In genomic region chr8:74872940-74873339, GRCm38 (mm10) we compare ENCODE assay signal across 16 mouse cellular contexts. TPM values are rescaled to one million over a fixed set of nuclear protein-coding genes. Genes with fewer than 3 reads are reported as not detected.
"Had no signal": no experiment of that assay in that cellular context is flagged by ENCODE, and none has a peak within 500 bp of the region (broad histone marks: within the 10 kb centered on the region; RNA-seq: fewer than 3 reads in every experiment).

Gene Isx, plus strand, starts transcription at chr8:74873173.

- H3K36me3 ChIP-seq: kidney, embryonic 15.5 days; liver, embryonic 13.5 days; lung, embryonic 15.5 days; midbrain, embryonic 15.5 days; neural tube, embryonic 12.5 days had no signal

- ATAC-seq: liver, postnatal 0 days; midbrain, embryonic 15.5 days had no signal

- H3K27me3 ChIP-seq: kidney, embryonic 15.5 days; liver, embryonic 13.5 days; lung, embryonic 15.5 days; megakaryocyte, embryonic 14.5 days; midbrain, embryonic 15.5 days; neural tube, embryonic 12.5 days had no signal

- H3K4me3 ChIP-seq: kidney, embryonic 15.5 days; liver, embryonic 13.5 days; lung, embryonic 15.5 days; megakaryocyte, embryonic 14.5 days; midbrain, embryonic 15.5 days; neural tube, embryonic 12.5 days had no signal

- H3K4me2 ChIP-seq: liver, embryonic 13.5 days; lung, embryonic 15.5 days; midbrain, embryonic 11.5 days; midbrain, embryonic 15.5 days; neural tube, embryonic 12.5 days had no signal

- H3K27ac ChIP-seq: kidney, embryonic 15.5 days; liver, embryonic 13.5 days; lung, embryonic 15.5 days; macrophage; midbrain, embryonic 15.5 days; neural tube, embryonic 12.5 days had no signal

- H3K9ac ChIP-seq: kidney, embryonic 15.5 days; liver, embryonic 13.5 days; liver, postnatal 0 days; lung, embryonic 15.5 days; midbrain, embryonic 15.5 days; neural tube, embryonic 12.5 days had no signal

- DNase-seq: kidney, adult 2 months; kidney, postnatal 14 days; liver; liver, embryonic 13.5 days; liver, postnatal 0 days; lung, postnatal 14 days; retina, postnatal 1 day; right cerebral cortex, postnatal 4 days; thymus, postnatal 14 days had no signal

- H3K4me1 ChIP-seq: kidney, embryonic 15.5 days; liver, embryonic 13.5 days; lung, embryonic 15.5 days; megakaryocyte, embryonic 14.5 days; midbrain, embryonic 15.5 days; neural tube, embryonic 12.5 days had no signal

- H3K9me3 ChIP-seq: kidney, embryonic 15.5 days; liver, embryonic 13.5 days; lung, embryonic 15.5 days; megakaryocyte, embryonic 14.5 days; midbrain, embryonic 15.5 days; neural tube, embryonic 12.5 days had no signal

RNA-seq across cellular contexts. Expression of gene Isx, which starts in this region (rescaled TPM):
- polyA plus RNA-seq: kidney, adult 2 months; kidney, embryonic 15.5 days; liver, embryonic 13.5 days; liver, postnatal 0 days; lung, embryonic 15.5 days; macrophage; midbrain, embryonic 11.5 days; midbrain, embryonic 15.5 days; neural tube, embryonic 12.5 days had no signal
